Mouse (Mus musculus): ENCODE measurements around the gene Hcar1. TPM values are rescaled to one million over a fixed set of nuclear protein-coding genes. Genes with fewer than 3 reads are reported as not detected.

The Hcar1 gene
- polyA plus RNA-seq, 1 experiment from 2014 or later = 0.09 TPM

DNA sequence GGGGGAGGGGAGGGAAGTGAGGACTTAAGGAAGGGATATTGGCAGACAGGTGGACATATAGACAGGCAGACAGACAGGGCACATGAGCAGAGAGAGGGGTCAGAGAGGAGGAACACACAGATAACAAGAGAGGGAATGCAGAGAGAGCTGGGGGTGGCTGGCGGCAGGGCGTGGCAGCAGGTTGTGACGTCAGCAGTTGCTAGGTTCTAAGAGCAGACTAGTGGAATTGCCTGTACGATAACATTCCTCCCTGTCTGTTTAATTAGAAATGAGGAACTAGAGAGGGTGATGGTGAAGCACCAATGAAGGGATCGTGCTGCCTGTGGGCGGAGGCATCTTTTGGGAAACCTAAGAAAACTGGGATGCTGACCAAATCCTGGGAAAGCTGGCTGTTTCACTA is 11.8 kb upstream of the Hcar1 start:
- H3K4me3 ChIP-seq (replicated peaks) = no peak overlapping the region
- ATAC-seq (ENCODE audit: low read depth) (no peak), DNase-seq (peak; percentile 40)
- no peak overlapping the region for H3K4me2 ChIP-seq
- H3K9me3 ChIP-seq (replicated peaks) = no peaks in the 10 kb centered on the region
- no peak overlapping the region for H3K27ac ChIP-seq
- H3K36me3 ChIP-seq = no peaks in the 10 kb centered on the region
- H3K9ac ChIP-seq = no peak overlapping the region
- no peaks in the 10 kb centered on the region for H3K27me3 ChIP-seq
- peaks cover 16% of the 10 kb centered on the region for H3K4me1 ChIP-seq (replicated peaks)
- WGBS (ENCODE audit: insufficient replicate concordance) = 24% methylated on average over 6 of the region's 6 CpGs

- Histone ChIP-seq H3K36me3 (no peaks in the 10 kb centered on the region), H3K4me1 (replicated peaks) (peaks cover 10% of the 10 kb centered on the region), H3K4me3 (replicated peaks) (no peak overlapping the region), H3K27me3 (no peaks in the 10 kb centered on the region), H3K9me3 (replicated peaks) (no peaks in the 10 kb centered on the region), H3K4me2 (no peak overlapping the region), H3K9ac (no peak overlapping the region), H3K27ac (no peak overlapping the region)
- DNase-seq (no peak), ATAC-seq (ENCODE audit: low read depth) (no peak)
- 60% methylated on average over 5 of the region's 5 CpGs for WGBS (ENCODE audit: insufficient replicate concordance)
Observed at GRCm38 (mm10) chr5:123890987-123891386, 11.2 kb upstream of the Hcar1 start.

- H3K9me3 ChIP-seq (replicated peaks) = no peaks in the 10 kb centered on the region
- H3K4me1 ChIP-seq (replicated peaks) = peaks cover 9% of the 10 kb centered on the region; the same call in 1 of the 2 replicates
- WGBS (ENCODE audit: insufficient replicate concordance) = 50% methylated on average over 2 of the region's 2 CpGs
- H3K4me3 ChIP-seq (replicated peaks) = no peak overlapping the region
- H3K27ac ChIP-seq = no peak overlapping the region
- ATAC-seq (ENCODE audit: low read depth) (no peak), DNase-seq (no peak)
- H3K4me2 ChIP-seq = no peak overlapping the region
- no peaks in the 10 kb centered on the region for H3K36me3 ChIP-seq
- H3K27me3 ChIP-seq = no peaks in the 10 kb centered on the region
- H3K9ac ChIP-seq = no peak overlapping the region
Observed at GRCm38 (mm10) chr5:123890312-123890711, 10.5 kb upstream of the Hcar1 start.

GRCm38 (mm10) chr5:123886365-123886764 is 6.5 kb upstream of the Hcar1 start:
- Histone ChIP-seq H3K9ac (no peak overlapping the region), H3K4me2 (no peak overlapping the region), H3K4me1 (replicated peaks) (0 out of 2 replicates have a peak, but pooled peaks cover 1% of the 10 kb centered on the region), H3K4me3 (replicated peaks) (no peak overlapping the region), H3K9me3 (replicated peaks) (no peaks in the 10 kb centered on the region), H3K27ac (no peak overlapping the region), H3K27me3 (no peaks in the 10 kb centered on the region), H3K36me3 (no peaks in the 10 kb centered on the region)
- 52% methylated on average over 3 of the region's 3 CpGs for WGBS (ENCODE audit: insufficient replicate concordance)
- DNase-seq (no peak), ATAC-seq (ENCODE audit: low read depth) (no peak)

DNA sequence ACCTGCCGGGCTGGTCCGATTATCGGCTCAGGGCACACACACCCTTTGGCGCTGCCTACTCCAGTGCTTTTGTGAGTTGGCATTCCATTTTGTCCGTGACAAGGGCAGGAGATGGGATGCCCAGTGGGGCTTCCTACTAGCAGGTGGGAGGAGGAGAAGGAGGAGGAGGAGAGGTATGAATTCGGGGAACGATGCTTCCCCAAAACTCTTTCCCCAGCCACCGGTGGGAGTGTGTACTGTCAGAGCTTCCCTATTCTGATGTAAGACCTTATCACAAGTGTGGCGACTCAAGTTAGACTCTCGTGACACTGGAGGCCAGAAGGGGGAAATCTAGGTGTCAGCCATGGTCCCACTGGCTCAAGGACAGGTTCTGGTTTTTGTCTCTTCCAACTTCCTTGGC is 4.5 kb upstream of the Hcar1 start:
- ATAC-seq (ENCODE audit: low read depth) = no peak
- H3K9ac ChIP-seq = no peak overlapping the region
- whole genome bisulfite sequencing (ENCODE audit: insufficient replicate concordance) = 41% methylated on average over 10 of the region's 10 CpGs
- H3K4me2 ChIP-seq = no peak overlapping the region
- H3K4me1 ChIP-seq (replicated peaks) = peaks cover 7% of the 10 kb centered on the region
- no peaks in the 10 kb centered on the region for H3K9me3 ChIP-seq (replicated peaks)
- no peak for DNase-seq
- no peak overlapping the region for H3K27ac ChIP-seq
- no peak overlapping the region for H3K4me3 ChIP-seq (replicated peaks)
- H3K27me3 ChIP-seq = no peaks in the 10 kb centered on the region
- H3K36me3 ChIP-seq = no peaks in the 10 kb centered on the region

GRCm38 (mm10) chr5:123883891-123884290 is 4.1 kb upstream of the Hcar1 start:
- 63% methylated on average over 7 of the region's 7 CpGs for WGBS (ENCODE audit: insufficient replicate concordance)
- DNase-seq (no peak), ATAC-seq (ENCODE audit: low read depth) (no peak)
- Histone ChIP-seq H3K36me3 (no peaks in the 10 kb centered on the region), H3K9ac (no peak overlapping the region), H3K4me1 (replicated peaks) (peaks cover 11% of the 10 kb centered on the region), H3K27me3 (0 out of 2 replicates have a peak, but pooled peaks cover 2% of the 10 kb centered on the region), H3K27ac (no peak overlapping the region), H3K4me3 (replicated peaks) (no peak overlapping the region), H3K9me3 (replicated peaks) (no peaks in the 10 kb centered on the region), H3K4me2 (no peak overlapping the region)

DNA sequence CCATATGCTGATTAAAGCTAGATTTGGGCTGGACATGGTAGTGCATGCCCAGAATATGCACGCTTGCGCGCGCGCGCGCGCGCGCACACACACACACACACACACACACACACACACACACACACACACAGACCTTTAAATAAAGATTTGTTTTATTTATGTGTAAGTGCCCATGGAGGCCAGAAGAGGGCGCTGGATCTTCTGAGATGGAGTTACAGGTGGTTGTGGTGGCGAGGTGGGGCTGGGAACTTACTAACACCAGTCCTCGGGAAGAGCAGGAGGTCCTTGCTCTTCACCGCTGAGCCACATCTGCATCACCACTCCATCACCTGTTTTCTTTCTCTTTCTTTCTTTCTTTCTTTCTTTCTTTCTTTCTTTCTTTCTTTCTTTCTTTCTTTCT is 958 bp upstream of the Hcar1 start:
- DNase-seq = no peak
- Histone ChIP-seq H3K4me2 (no peak overlapping the region), H3K4me1 (replicated peaks) (peaks cover 12% of the 10 kb centered on the region), H3K27me3 (0 out of 2 replicates have a peak, but pooled peaks cover 9% of the 10 kb centered on the region), H3K27ac (no peak overlapping the region), H3K9ac (no peak overlapping the region), H3K4me3 (replicated peaks) (no peak overlapping the region), H3K36me3 (no peaks in the 10 kb centered on the region), H3K9me3 (replicated peaks) (no peaks in the 10 kb centered on the region)
- ATAC-seq (ENCODE audit: low read depth) = no peak
- WGBS (ENCODE audit: insufficient replicate concordance) = 78% methylated on average over 14 of the region's 14 CpGs

- DNase-seq = no peak
- H3K36me3 ChIP-seq = no peaks in the 10 kb centered on the region
- H3K9me3 ChIP-seq (replicated peaks) = no peaks in the 10 kb centered on the region
- peaks cover 12% of the 10 kb centered on the region for H3K4me1 ChIP-seq (replicated peaks)
- no peak overlapping the region for H3K4me3 ChIP-seq (replicated peaks)
- H3K27me3 ChIP-seq = 0 out of 2 replicates have a peak, but pooled peaks cover 9% of the 10 kb centered on the region
- H3K4me2 ChIP-seq = no peak overlapping the region
- WGBS (ENCODE audit: insufficient replicate concordance) = 49% methylated on average over 14 of the region's 14 CpGs
- no peak for ATAC-seq (ENCODE audit: low read depth)
- H3K27ac ChIP-seq = no peak overlapping the region
- H3K9ac ChIP-seq = no peak overlapping the region
Observed at GRCm38 (mm10) chr5:123878056-123878455, 1.8 kb downstream of the Hcar1 start.

DNA sequence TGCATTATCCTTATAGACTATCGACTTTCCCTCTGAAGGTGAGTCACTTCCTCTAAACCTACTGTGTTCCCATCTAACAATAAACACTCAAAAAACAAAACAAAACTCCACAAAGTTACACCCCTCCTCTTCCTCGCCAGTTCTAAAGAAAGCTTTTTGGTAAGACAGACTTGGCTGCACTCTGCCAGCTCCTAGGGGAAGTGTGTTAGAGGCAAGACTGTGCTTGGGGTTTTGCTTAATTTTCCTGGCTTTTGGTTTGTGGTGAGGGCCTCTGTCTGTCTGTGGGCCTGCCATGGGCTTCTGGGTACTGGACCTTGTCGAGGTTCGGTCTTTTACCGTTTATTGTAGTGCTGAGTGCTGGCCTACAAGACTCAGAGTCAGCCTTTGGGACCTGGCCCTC is 5.6 kb downstream of the Hcar1 start:
- peaks cover 3% of the 10 kb centered on the region; the same call in 1 of the 2 replicates for H3K4me1 ChIP-seq (replicated peaks)
- 52% methylated on average over 5 of the region's 5 CpGs for WGBS (ENCODE audit: insufficient replicate concordance)
- DNase-seq = no peak
- H3K4me2 ChIP-seq = no peak overlapping the region
- no peaks in the 10 kb centered on the region for H3K9me3 ChIP-seq (replicated peaks)
- H3K36me3 ChIP-seq = no peaks in the 10 kb centered on the region
- H3K4me3 ChIP-seq (replicated peaks) = no peak overlapping the region
- H3K9ac ChIP-seq = no peak overlapping the region
- no peak for ATAC-seq (ENCODE audit: low read depth)
- no peak overlapping the region for H3K27ac ChIP-seq
- 0 out of 2 replicates have a peak, but pooled peaks cover 9% of the 10 kb centered on the region for H3K27me3 ChIP-seq

- 76% methylated on average over 4 of the region's 4 CpGs for WGBS (ENCODE audit: insufficient replicate concordance)
- H3K27ac ChIP-seq = no peak overlapping the region
- H3K27me3 ChIP-seq = no peaks in the 10 kb centered on the region
- no peak overlapping the region for H3K9ac ChIP-seq
- no peak overlapping the region for H3K4me2 ChIP-seq
- H3K4me3 ChIP-seq (replicated peaks) = no peak overlapping the region
- ATAC-seq (ENCODE audit: low read depth) = no peak
- no peak for DNase-seq
- no peaks in the 10 kb centered on the region for H3K9me3 ChIP-seq (replicated peaks)
- H3K36me3 ChIP-seq = no peaks in the 10 kb centered on the region
- no peaks in the 10 kb centered on the region for H3K4me1 ChIP-seq (replicated peaks)
Observed at GRCm38 (mm10) chr5:123869615-123870014, 10.2 kb downstream of the Hcar1 start.

DNA sequence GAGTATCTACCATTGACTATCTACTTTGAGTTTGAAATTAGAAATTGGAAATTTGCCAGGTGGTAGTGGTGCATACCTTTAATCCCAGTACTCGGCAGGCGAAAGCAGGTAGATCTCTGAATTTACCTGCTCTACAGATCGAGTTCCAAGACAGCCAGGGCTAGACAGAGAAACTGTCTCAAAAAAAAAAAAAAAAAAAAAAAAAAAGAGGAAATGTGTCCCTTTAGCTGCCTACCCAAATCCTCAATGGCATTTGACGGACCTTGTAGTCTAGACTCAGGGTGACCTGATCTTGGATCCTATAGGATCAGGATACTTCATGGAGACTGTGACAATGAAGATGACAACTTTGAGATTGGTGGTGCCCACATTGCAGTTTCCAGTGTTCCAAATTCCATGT is 13.4 kb downstream of the Hcar1 start:
- Histone ChIP-seq H3K9me3 (replicated peaks) (no peaks in the 10 kb centered on the region), H3K9ac (no peak overlapping the region), H3K27ac (no peak overlapping the region), H3K4me3 (replicated peaks) (no peak overlapping the region), H3K27me3 (no peaks in the 10 kb centered on the region), H3K36me3 (no peaks in the 10 kb centered on the region), H3K4me2 (no peak overlapping the region), H3K4me1 (replicated peaks) (0 out of 2 replicates have a peak, but pooled peaks cover 3% of the 10 kb centered on the region)
- 67% methylated on average over 4 of the region's 4 CpGs for WGBS (ENCODE audit: insufficient replicate concordance)
- DNase-seq (no peak), ATAC-seq (ENCODE audit: low read depth) (no peak)

DNA sequence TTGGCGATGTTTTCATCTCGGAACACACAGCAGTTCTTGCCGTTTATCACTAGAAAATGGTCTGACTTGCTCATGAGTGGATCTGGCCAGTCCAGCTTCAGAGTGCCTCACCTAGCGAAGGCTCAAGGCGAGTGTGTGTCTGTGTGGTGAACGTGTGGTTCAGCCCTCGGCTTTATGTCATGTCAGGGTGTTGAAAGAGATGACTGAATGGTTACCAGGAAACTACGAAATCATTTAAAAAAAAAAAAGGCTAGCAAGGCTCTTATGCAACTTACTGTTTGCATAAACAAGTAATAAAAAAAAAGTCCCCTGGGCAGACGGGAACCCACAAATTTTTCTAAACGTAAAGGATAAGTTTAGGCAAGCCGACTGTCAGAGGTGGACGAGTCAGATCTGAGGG is 14.5 kb downstream of the Hcar1 start, which contains the start of gene Hcar2:
Gene Hcar2, minus strand, starts transcription at position 135 of the 400 bp plus-strand sequence.
- DNase-seq (no peak), ATAC-seq (ENCODE audit: low read depth) (no peak)
- no peaks in the 10 kb centered on the region for H3K36me3 ChIP-seq
- H3K9me3 ChIP-seq (replicated peaks) = no peaks in the 10 kb centered on the region
- H3K4me3 ChIP-seq (replicated peaks) = no peak within 1 kb of the TSS
- 0 out of 2 replicates have a peak, but pooled peaks cover 5% of the 10 kb centered on the region for H3K4me1 ChIP-seq (replicated peaks)
- no peak within 1 kb of the TSS for H3K9ac ChIP-seq
- H3K27me3 ChIP-seq = no peaks in the 10 kb centered on the region
- WGBS (ENCODE audit: insufficient replicate concordance) = 62% methylated on average over 12 of the region's 12 CpGs
- no peak within 1 kb of the TSS for H3K27ac ChIP-seq
- no peak within 1 kb of the TSS for H3K4me2 ChIP-seq

Data from liver, embryonic 13.5 days (tissue).